Mouse (Mus musculus) embryo, embryonic 10.5 days (tissue): ENCODE data around the gene Srp68.

Experiments
- DNase-seq: peaks from one replicate; pipeline ENCODE4 v3.0.0-alpha.2; 2015; ENCODE audit warnings: low spot score

Gene Srp68

DNA sequence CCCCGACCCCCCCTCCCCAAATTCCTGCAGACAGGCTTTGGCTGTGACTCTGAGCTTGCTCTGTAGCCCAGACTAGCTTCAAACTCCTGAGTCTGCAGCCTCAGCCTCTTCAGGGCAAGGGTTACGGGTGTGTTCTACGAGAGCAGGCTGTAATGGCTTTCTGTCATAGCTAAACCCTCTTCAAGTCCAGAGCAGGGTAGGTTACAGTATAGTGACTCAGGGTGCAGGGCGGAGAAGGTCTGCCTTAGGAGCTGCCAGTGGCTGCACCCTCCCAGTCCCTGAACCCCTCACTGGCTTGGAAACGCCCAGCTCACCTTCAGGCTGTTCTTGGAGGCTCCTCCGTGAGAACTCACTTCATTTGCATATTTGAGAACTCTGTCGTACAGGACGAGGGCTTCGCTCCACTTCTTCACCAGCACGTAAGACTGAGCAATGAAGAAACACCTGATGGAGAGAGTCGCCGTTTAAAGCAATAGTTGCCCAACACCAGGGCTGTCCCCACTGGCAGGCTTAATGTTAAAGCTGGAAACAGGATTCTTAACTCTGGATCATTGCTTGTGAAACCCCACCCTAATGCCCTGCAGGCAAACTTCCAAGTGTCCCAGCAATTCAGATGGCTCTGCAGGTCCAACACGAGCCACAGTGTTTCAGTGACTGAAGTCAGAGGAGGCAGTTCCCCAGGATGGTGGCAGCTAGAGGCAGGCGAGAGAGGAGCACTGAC is 26.4 kb downstream of the Srp68 start:
- no peak for DNase-seq

DNA sequence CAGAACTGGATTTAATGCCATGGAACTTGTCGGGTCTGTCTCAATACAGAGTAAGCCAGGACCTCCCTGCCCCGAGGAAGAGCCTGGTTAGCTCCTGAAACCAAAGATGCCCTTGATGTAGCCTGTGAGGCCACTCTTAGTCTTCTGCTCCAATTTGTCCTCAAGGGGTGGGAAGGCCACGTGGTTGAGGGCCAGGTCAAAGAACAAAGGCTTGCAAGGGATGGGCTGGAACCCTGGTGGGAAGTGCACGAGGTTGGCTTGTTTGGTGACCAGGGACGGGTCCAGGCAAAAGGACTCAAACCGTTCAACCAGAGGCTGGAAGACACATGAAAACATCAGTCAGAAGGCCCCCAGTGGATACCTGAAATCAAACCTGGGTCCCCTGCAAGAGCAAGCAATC is 28.4 kb downstream of the Srp68 start:
- no peak for DNase-seq

DNA sequence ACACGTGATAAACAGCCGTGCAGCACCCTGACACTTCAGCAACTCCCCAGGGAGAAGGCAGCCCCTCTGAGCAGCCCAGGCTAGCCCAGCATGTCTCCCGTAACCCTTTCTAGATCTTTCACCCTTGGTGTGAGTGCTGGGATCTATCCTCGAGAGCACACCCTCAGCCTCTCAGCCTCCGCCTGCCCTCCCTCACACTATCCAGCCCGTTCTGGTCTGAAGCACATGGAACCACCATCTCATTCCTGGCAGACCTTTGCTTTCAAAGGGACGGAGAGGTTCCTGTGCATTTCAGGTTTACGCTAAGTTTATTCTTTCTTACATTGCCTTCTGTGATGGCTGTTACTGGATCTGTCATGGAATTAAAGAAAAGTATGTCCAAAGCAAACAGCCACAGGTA is 29.4 kb downstream of the Srp68 start:
- DNase-seq, result no peak

DNA sequence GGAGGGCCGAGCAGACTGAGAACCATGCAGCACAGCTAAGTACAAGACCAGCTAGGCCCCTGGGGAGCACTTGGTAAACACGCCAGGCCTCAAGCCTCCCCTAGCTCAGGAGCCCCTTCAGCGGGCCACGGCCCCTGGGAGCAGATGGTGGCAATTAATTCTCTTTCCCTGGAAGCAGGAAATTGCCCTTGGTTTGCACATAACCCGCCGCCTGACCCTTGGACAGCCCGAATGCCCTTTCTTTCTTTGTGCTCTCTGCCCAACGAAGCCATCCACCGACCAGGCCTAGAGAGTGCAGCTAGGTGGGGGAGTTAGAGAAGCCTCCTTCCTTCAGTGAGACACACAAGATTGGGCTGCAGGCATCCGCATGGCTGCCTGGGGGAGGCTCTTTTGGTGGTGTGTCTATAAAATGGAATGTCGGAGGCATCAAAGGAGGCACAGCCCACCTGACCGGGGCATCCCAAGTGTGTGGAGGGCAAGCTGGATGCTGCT is 32.2 kb downstream of the Srp68 start:
- peak; percentile 77 for DNase-seq

DNA sequence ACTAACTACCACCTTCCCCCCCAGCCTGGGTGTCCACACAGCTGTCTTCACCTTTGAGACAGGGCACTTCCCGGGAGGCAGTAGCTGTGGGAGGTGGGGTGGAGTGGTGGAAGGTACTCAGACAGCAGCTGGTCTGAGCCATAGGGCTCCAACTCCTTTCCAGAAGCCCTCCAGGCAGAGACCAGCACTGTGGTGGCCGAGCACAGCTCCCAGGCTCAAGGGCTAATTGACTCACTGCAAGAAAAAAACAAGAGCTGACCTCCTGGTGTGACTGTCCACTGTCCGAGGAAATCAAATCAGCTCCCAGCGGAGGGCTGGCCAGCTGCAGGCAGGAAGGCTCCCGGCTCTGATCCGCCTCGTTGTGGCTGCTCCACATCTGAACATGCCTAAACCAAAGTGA is 34.2 kb downstream of the Srp68 start:
- DNase-seq, result peak; percentile 59

DNA sequence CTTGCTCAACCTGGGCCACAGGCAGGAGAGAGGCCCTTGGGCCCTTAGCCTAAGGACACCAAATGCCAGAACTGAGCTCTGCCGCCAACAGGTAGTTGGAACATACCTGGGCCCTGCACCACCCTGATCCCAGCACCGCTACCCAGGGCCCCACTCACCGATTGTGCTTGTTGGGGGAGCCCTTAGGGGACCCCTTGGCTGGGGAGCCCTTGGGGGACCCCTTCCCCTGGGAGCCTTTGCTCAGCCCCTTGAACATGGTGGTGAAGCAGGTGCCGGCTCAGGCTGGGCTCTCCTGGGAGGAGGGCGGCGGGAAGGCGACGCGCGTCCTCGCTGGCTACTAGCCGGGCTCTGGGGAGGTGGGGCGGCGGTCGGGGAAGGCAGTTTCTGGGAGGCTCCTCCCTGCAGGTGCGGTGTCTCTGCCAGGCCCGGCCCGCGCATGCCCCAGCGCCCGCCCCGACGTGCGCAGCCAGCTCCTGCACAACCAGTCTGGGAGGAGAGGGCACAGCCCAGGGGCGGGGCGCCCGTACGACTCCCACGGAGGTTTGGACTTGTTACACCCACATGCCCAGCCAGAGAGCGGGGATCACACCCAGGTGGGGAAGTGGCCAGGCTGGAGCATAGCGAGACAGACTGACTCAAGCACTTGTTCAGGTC is 36.1 kb downstream of the Srp68 start, which contains the start of gene Evpl:
Gene Evpl (minus strand): TSS at position 336 of the 654 bp plus-strand sequence.
- no peak for DNase-seq

DNA sequence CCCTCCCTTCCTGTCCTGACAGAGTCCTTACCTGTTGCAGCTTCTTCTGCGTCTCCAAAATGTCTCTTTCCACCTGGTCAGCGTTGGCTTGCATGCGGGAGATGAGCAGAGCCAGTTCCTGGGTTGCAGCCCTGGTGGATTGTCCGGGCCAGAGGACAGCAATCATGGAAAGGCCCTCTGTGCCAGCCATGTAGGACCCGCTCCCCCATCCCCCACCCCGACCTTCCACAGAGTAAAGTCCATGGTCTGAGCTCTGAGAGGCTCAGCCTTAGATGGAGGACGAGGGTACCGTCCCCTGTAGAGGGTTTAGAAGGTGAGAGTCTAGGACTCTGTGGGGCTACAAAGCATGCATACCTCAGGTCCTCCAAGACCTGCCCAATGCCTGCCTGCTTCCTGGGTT is 39.1 kb downstream of the Srp68 start:
- DNase-seq, result no peak

DNA sequence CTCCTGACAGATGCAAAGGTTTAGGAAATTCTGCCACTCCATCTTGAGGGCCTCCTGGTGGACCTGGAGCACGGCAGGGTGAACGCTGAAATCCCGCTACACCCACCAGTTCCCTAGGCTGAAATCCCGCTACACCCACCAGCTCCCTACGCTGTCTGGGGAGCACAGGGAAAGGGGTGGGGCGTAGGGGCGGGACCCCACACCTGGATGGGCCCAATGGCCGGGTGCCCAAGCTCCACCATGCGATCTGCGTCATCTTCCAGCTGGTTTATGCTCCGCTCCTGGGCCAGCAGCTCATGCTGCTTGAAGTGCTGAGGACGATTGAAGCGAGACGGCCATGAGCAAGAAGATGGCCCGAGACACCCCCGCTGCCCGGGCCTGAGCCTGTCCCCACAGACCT is 41.6 kb downstream of the Srp68 start:
- no peak for DNase-seq

DNA sequence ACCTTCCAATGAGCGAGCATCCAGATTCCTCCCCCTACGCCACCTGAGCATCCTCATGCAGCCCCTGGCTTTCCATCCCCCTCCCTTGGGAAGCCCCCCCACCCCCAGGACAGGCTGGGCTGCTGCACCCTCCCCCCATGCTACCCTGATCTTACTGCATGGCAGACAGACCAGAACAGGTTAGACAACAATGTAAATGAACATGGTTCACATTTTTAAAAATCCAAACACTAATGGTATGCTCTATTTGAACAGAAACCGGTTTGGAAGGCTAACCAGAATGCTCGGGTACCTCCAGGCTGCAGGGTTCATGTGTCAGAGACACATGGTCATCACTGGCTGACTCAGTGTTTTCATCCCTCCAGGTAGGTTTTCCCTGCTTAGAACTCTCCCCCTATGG is 45.3 kb downstream of the Srp68 start:
- no peak for DNase-seq

DNA sequence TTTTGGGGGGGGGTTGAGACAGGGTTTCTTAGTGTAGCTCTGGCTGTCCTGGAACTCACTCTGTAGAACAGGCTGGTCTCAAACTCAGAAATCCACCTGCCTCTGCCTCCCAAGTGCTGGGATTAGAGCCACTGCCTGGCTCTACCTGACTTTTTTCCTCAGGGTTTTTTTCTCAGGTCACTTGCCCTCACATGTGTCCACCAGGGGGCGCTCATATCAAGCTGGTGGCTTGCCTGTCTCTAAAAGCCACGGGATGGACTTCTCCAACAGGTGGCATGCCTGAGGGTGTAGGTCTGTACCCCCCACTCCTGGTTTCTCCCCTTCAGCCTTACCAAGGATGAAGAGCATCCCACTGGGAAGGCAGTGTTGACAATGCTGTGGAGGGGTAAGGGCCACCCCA is 47.6 kb downstream of the Srp68 start:
- peak; percentile 90 for DNase-seq

DNA sequence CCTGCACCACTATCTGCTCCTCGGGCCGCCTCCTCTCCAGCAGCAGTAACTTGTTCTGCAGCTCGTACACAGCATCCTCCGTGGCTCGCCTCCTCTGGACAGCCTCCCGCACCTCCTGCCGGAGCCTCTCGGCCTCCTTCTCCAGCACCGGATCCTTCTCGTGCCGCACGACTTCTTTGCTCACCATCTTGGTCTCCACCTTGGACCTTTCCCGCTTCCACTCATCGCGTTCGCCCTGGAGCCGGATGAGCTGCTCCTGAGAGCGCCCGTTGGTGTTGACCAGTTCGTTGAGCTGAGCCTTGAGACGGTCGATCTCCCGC is 51.3 kb downstream of the Srp68 start:
- DNase-seq, result no peak

DNA sequence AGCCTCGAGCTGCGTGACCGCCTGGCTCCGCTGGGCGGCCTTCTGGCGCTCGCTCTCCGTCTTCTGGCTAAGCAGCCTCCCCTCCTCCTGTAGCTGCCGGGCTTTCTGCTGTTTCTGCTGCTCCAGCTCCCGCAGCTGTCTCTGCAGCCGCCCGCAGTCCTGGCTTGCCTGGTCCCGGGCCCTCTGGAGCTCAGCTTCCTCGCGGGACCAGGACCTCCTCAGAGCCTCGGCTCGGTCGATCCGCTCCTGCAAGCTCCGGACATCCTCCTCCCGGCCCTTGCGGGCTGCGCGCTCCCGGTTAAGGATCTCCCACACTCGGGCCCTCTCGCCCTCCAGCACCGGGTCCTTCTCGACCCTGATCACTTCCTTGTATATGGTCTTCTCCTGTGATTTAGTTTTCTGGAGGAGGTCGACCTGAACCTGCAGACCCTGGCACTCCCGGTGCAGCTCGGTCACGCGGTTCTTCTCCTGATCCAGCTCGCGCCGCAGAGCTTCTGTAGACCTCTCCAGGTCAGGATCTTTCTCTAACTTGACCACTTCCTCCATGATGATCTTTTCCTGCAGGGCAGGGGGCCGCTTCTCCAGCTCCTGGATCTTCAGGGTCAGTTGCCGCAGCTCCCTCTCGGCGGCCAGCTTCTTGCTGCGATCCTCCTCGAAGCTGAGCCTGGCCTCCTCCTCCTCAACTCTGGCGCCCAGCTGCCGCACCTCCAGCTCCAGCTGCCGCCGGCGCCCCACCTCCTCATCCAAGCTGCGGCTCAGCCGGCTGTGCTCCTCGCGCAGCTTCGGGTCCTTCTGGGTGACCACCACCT is 51.9 kb downstream of the Srp68 start:
- peak; percentile 51 for DNase-seq

DNA sequence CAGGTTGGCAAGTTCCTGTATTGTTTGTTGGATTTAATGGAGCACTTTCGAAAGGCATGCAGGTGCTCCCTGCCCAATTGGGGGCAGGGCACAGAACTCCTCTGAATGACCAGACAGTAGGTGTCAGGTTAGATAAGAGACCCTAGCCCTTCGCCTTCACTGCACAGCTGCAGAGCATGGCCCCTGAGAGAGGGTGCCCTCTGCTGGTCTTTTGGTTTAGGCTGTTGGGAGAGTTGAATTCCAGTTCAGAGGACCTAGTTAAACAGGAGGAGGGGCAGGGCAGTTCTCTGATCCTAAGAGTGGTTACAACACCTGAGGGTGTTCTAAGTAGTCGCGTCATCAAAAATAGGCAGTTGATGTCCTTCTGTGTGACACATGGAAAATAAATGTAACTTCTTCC is 54.1 kb downstream of the Srp68 start:
- peak; percentile 86 for DNase-seq

DNA sequence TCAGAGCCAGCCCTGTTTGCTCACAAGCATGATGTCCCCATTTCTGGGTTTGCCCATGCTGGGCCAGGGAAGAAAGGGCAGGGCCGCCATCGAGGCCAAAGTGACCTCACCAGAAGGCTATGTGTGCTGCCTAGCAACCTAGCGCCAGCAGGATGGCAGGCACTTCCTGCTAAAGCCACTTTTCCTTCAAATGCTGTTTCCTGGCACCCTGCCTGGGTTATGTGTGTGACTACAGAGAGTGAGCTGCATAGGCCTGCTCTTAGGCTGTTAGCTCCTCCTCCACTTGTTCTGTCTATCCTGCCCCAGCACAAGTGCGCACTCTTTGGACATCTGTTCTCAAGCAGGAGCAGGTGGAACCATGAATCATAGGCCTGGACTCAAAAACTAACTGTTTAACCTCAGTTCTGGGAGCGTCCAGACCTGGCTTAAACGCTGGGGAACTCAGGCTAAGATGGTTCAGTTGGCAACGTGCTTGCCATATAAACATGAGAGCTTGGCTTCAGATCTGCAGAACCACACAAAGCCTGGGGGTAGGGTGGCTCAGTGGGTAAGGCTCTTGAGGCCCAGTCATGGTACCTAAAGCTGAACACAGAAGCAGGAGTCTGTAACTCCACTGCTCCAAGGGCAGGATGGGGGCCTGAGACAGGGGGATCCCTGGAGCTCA is 55.1 kb downstream of the Srp68 start:
- peak; percentile 44 for DNase-seq

DNA sequence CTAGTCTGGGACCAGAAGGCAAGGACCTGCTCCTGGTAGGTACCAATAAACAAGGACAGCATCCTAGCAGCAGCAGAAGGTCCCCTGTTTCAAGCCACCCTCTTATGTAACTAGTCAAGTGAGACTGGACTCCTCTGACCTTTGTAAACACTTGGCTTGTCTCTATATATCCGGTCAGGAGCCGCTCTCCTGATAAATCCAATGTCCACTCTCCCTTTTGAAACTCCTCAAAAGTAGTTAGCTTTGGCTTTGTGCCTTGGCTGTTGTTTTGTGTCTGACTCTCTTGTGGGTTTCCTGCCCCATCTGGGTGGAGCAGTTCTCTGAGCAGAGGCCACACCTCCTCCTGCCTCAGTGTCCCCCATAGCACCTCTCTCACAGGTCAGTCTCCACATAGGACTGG is 55.8 kb downstream of the Srp68 start:
- DNase-seq, result no peak

DNA sequence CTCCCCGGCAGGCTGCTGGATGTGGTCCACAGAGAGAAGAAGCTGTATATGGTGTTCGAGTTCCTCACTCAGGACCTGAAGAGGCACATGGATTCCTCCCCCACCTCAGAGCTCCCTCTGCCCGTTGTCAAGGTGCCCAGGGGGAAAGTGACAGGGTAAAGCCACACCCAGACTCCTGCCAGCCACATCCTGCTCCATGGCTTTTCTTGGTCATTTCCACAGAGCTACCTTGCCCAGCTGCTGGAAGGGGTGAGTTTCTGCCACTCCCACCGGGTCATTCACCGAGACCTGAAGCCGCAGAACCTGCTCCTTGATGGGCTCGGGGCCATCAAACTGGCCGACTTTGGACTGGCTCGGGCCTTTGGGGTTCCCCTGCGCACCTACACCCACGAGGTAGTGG is 57.5 kb downstream of the Srp68 start:
- no peak for DNase-seq

DNA sequence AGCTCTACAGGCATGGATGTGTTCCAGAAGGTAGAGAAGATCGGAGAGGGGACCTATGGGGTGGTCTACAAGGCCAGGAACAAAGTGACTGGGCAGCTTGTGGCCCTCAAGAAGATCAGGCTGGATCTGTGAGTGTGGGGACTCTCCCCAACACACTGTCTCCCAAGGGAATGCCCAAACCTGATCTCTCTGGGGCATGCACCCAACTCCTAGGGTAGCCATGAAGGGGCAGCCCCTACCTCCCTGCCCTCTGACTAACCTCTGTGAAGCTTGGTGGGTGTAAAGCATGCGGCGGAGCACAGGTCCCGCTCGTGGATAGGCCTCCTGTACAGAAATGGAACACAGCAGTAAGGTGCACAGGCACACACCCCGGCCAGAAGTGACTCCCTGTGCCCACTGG is 58.0 kb downstream of the Srp68 start:
- DNase-seq, result no peak

DNA sequence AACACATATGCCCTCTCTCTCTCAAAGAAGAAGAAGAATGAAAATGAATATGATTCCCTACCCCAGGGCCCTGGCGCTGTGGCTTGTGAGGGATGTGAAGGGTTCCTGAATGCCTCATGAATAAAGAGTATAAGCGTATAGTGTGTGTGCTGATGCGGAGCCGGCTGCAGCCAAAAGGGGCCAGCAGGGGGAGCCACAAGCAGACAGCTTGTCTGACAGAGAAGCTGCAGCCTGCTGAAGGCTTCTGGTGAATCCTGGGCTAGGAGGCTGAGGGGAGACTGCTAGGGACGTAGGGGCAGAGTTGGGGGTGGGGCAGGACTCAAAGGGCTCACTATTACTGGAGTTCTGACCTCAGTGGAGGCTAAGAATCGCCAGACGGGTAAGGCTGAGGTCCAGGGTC is 58.8 kb downstream of the Srp68 start:
- peak; percentile 31 for DNase-seq

DNA sequence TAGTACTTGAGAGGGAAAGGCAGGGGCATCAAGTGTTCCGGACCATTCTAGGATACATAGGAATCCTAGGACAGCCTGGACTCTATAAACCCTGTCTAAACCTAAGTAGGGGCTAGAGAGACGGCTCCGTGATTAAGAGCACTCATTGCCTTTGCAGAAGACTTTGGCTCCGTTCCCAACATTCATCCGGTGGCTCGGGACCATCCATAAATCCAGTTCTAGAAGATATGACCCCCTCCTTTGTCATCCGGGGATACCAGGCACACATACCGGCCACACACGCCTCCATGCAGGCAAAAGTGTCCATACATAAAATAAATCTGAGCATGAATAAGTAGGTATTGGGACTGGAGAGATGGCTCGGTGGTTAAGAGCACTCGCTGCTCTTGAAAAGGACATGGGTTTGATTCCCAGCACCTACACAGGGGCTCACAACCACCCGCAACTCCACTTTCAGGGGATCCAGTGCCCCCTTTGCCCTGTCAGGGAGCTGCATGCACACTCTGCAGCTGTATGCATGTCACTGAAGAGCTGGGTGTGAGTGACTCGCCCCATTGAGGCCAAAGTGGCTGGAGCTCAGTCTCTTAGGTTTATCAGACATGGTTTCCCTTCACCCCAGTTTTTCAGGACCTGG is 60.0 kb downstream of the Srp68 start:
- DNase-seq, result no peak

DNA sequence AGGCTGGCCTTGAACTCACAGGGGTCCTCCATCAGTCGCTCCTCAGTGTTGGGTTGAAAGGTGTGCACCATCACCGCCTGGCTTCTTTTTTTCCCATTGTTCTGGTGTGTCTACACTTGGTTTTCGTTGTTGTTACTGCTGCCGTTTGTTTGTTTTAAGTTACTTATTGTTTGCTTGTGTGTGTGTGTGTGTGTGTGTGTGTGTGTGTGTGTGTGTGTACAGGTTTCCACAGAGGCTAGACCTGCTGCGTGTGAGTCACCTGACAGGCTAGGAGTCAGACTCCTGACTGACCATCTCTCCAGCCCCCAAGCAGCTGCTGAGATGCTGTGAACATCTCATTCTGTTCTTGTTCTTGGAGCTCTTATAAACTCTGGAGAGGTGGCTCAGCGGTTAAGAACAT is 61.2 kb downstream of the Srp68 start:
- DNase-seq, result no peak

DNA sequence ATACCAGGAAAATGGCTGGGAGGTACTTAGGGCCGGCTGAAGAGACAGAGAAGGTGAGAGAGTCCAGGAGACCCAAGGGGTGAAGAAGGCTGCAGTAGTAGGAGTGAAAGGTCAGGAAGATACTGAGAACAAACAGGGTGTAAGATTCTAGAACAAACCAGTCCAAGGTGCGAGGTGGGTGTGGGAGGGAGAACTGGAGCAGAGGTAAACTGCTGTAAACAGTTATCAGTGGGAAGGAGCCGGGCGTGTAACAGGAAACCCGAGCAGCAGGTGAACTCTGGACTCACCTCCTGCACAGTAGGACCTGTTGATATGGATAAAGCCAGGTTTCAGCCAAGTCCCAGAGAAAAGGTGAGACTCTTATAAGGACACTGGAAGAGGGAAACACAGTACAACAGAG is 63.3 kb downstream of the Srp68 start:
- DNase-seq, result no peak

DNA sequence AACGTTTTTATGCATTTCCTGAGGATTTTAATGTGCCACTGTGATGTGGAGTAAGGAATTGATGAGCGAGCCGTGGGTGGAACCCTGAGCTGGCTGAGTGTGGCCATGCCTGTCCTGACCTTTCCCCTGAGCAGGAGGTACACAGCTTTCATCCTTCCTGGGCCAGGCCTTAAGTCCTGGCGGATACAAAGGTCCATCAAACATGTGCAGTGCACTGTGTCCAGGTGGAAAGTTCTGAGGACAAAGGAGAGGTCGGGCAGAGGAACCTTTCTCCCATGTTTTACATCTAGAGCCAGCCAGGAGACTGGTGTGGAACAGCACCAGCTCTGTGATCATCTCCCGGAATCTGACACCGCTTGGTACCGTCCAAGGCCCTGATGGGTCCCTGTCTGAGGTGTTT is 64.8 kb downstream of the Srp68 start:
- no peak for DNase-seq
